Mouse (Mus musculus) forebrain, embryonic 11.5 days (tissue): ENCODE measurements around the gene Acly. TPM values are rescaled to one million over a fixed set of nuclear protein-coding genes. Genes with fewer than 3 reads are reported as not detected.

ENCODE experiments used
- microRNA-seq: library from miRNA; unstranded; fragments of <30 nt; microRNA quantifications from one replicate; pipeline ENCODE4, GENCODE M21; 2016; ENCODE audit not compliant: insufficient number of aligned reads
- polyA plus RNA-seq: library from polyadenylated mRNA; unstranded; fragments of >200 nt; fragmentation: Nextera tagmentation; extraction: Ambion mirVana; gene quantifications from 2 replicates; pipeline ENCODE4 v1.2.1, GENCODE M21; 2014

Gene Acly
- polyA plus RNA-seq, 1 experiment from 2014 or later, result 294 TPM

Small RNA genes lying within 50 kb of the gene (microRNA-seq; reads per million reads assigned to microRNA genes)
- gene Gm27374 (not detected), gene Mir7116 (not detected)

Other genes with a start within 250 kb of the Acly start
- gene Eif1, start 208.1 kb downstream of the Acly start, polyA plus RNA-seq, result 1,675 and 1,791 TPM in 2 replicates
- gene Gast, start 193.6 kb downstream of the Acly start, polyA plus RNA-seq, result 0.69 and 0.79 TPM in 2 replicates
- gene Hap1, start 171.9 kb downstream of the Acly start, polyA plus RNA-seq, result 39.0 and 46.1 TPM in 2 replicates
- gene Jup, start 130.2 kb downstream of the Acly start, polyA plus RNA-seq, result 33.3 and 35.5 TPM in 2 replicates
- 17.8 and 18.9 TPM in 2 replicates for gene P3h4, start 113.2 kb downstream of the Acly start, polyA plus RNA-seq
- 36.6 and 41.2 TPM in 2 replicates for gene Fkbp10, start 112.3 kb downstream of the Acly start, polyA plus RNA-seq
- gene Nt5c3b, start 86.2 kb downstream of the Acly start, polyA plus RNA-seq, result 104 and 115 TPM in 2 replicates
- 0.41 and 0.85 TPM in 2 replicates for gene Klhl10, start 86.1 kb downstream of the Acly start, polyA plus RNA-seq
- 15.5 and 15.7 TPM in 2 replicates for gene Klhl11, start 55.3 kb downstream of the Acly start, polyA plus RNA-seq
- gene Ttc25, start 17.6 kb upstream of the Acly start, polyA plus RNA-seq, result 1.3 and 1.9 TPM in 2 replicates
- 18.3 and 20.3 TPM in 2 replicates for gene Cnp, start 46.9 kb upstream of the Acly start, polyA plus RNA-seq
- gene Nkiras2, start 91.2 kb upstream of the Acly start, polyA plus RNA-seq, result 94.5 and 107 TPM in 2 replicates
- gene Dnajc7, start 92.2 kb upstream of the Acly start, polyA plus RNA-seq, result 95.9 and 105 TPM in 2 replicates
- 0.16 TPM in 1 of 2 replicates, not detected in the other for gene Zfp385c, start 164.5 kb upstream of the Acly start, polyA plus RNA-seq
- gene Dhx58, start 176.3 kb upstream of the Acly start, polyA plus RNA-seq, result 3.1 and 4.3 TPM in 2 replicates
- gene Kat2a, start 184.5 kb upstream of the Acly start, polyA plus RNA-seq, result 80.7 and 82.0 TPM in 2 replicates
- gene Hspb9, start 185.8 kb upstream of the Acly start, polyA plus RNA-seq, result 0.36 and 0.45 TPM in 2 replicates
- gene Rab5c, start 210.2 kb upstream of the Acly start, polyA plus RNA-seq, result 39.4 and 50.5 TPM in 2 replicates
- gene Kcnh4, start 231.9 kb upstream of the Acly start, polyA plus RNA-seq, result 2.7 and 3.1 TPM in 2 replicates
- gene Hcrt, start 234.9 kb upstream of the Acly start, polyA plus RNA-seq, result not detected in 2 replicates
- gene Ghdc, start 243.0 kb upstream of the Acly start, polyA plus RNA-seq, result 2.1 and 2.9 TPM in 2 replicates